11 mouse cellular contexts compared by ENCODE assay signal in genomic region chr10:56795396-56795795, GRCm38 (mm10).
A peak's percentile ranks its signal among the peaks of the same experiment; 100 is the strongest.
DNase-seq lines count a peak whose midpoint lies in the region; ATAC-seq and TF ChIP-seq lines count a peak whose summit lies in the region.
"Had no signal": no experiment of that assay in that cellular context is flagged by ENCODE, and none has a peak within 500 bp of the region (broad histone marks: within the 10 kb centered on the region; RNA-seq: fewer than 3 reads in every experiment).

No protein-coding gene starts in this region.

- no peak overlapping the region for H3K27ac ChIP-seq in forebrain, embryonic 11.5 days (ENCODE audit: low read depth, low read length)
- no peak overlapping the region for H3K27ac ChIP-seq in forebrain, postnatal 0 days (ENCODE audit: low read depth, low read length)
- H3K27ac ChIP-seq in midbrain, embryonic 11.5 days (ENCODE audit: low read depth, low read length), result no peak overlapping the region

- no peaks in the 10 kb centered on the region for H3K27me3 ChIP-seq in forebrain, embryonic 11.5 days (ENCODE audit: control insufficient read depth, insufficient read depth, low read length)
- no peaks in the 10 kb centered on the region for H3K27me3 ChIP-seq in forebrain, postnatal 0 days (ENCODE audit: insufficient read depth, low read length)
- no peaks in the 10 kb centered on the region for H3K27me3 ChIP-seq in midbrain, embryonic 11.5 days (ENCODE audit: control insufficient read depth, insufficient read depth, low read length)

- ATAC-seq in forebrain, embryonic 11.5 days (replicated peaks; ENCODE audit: low FRiP score), result peak; percentile 61
- ATAC-seq in forebrain, postnatal 0 days, result no peak
- peak; percentile 22; the same call in 1 of the 2 replicates for ATAC-seq in midbrain, embryonic 11.5 days (ENCODE audit: low FRiP score)
- ATAC-seq: intestine, postnatal 0 days; liver, postnatal 0 days had no signal

- peaks cover 3% of the 10 kb centered on the region for H3K4me1 ChIP-seq in forebrain, embryonic 11.5 days (replicated peaks; ENCODE audit: control insufficient read depth, insufficient read depth, low read length)
- no peaks in the 10 kb centered on the region for H3K4me1 ChIP-seq in forebrain, postnatal 0 days (ENCODE audit: insufficient read depth)
- no peaks in the 10 kb centered on the region; the same call in 1 of the 2 replicates for H3K4me1 ChIP-seq in midbrain, embryonic 11.5 days (ENCODE audit: control insufficient read depth, insufficient read depth, low read length)

- no peaks in the 10 kb centered on the region for H3K36me3 ChIP-seq in forebrain, embryonic 11.5 days (ENCODE audit: control insufficient read depth, insufficient read depth, low read length)
- H3K36me3 ChIP-seq in forebrain, postnatal 0 days (ENCODE audit: insufficient read depth), result no peaks in the 10 kb centered on the region
- no peaks in the 10 kb centered on the region for H3K36me3 ChIP-seq in midbrain, embryonic 11.5 days (ENCODE audit: control insufficient read depth, insufficient read depth, low read length)

- WGBS in forebrain, embryonic 11.5 days, result 23% methylated on average over 3 of the region's 3 CpGs
- 22% methylated on average over 3 of the region's 3 CpGs for WGBS in forebrain, postnatal 0 days
- 26% methylated on average over 3 of the region's 3 CpGs for WGBS in midbrain, embryonic 11.5 days

- H3K4me2 ChIP-seq in forebrain, embryonic 11.5 days (ENCODE audit: low read depth, low read length, severe bottlenecking), result no peak overlapping the region
- no peak overlapping the region for H3K4me2 ChIP-seq in forebrain, postnatal 0 days (ENCODE audit: low read depth)
- H3K4me2 ChIP-seq in midbrain, embryonic 11.5 days, result no peak overlapping the region

- H3K9ac ChIP-seq in forebrain, embryonic 11.5 days (ENCODE audit: low read length), result no peak overlapping the region
- no peak overlapping the region for H3K9ac ChIP-seq in forebrain, postnatal 0 days
- no peak overlapping the region for H3K9ac ChIP-seq in midbrain, embryonic 11.5 days (ENCODE audit: low read length)
- H3K9ac ChIP-seq: liver, postnatal 0 days had no signal

- H3K4me3 ChIP-seq in forebrain, embryonic 11.5 days (ENCODE audit: low read depth, low read length), result no peak overlapping the region
- no peak overlapping the region for H3K4me3 ChIP-seq in forebrain, postnatal 0 days (ENCODE audit: low read depth, low read length)
- H3K4me3 ChIP-seq in midbrain, embryonic 11.5 days (ENCODE audit: low read depth, low read length), result no peak overlapping the region

- no peak for TF ChIP-seq CTCF in forebrain, postnatal 0 days (IDR thresholded peaks at IDR 0.05; ENCODE audit: low read depth)

- DNase-seq in forebrain, embryonic 11.5 days (ENCODE audit: low spot score), result peak; percentile 48
- DNase-seq in forebrain, postnatal 0 days, result no peak
- peak; percentile 77 for DNase-seq in ES-CJ7 (ENCODE audit: low read depth, low spot score)
- DNase-seq in embryo, embryonic 11 days, result peak; percentile 50
- peak; percentile 83 for DNase-seq in midbrain, embryonic 11.5 days (ENCODE audit: low spot score, missing footprints)
- DNase-seq in frontal cortex, postnatal 36 days (ENCODE audit: low spot score in 2 of 2), result no peak
- DNase-seq in adrenal gland, adult 8-10 months, result no peak
- no peak for DNase-seq in adrenal gland, postnatal 4 days (ENCODE audit: low spot score in 2 of 2)
- DNase-seq: liver, postnatal 0 days; spleen, adult 18-20 months had no signal

- H3K9me3 ChIP-seq in forebrain, embryonic 11.5 days (ENCODE audit: control insufficient read depth, low read length), result no peaks in the 10 kb centered on the region
- H3K9me3 ChIP-seq in forebrain, postnatal 0 days (ENCODE audit: low read length), result no peaks in the 10 kb centered on the region
- no peaks in the 10 kb centered on the region for H3K9me3 ChIP-seq in midbrain, embryonic 11.5 days (ENCODE audit: control insufficient read depth, low read length)

Comparison
In these comparisons a context has a peak if more than half of its experiments do, and no peak if none do; other contexts are left out.
1. DNase-seq: peak in forebrain, embryonic 11.5 days (single experiment), ES-CJ7 (single experiment), embryo, embryonic 11 days (single experiment) and midbrain, embryonic 11.5 days (single experiment); none in forebrain, postnatal 0 days (single experiment), frontal cortex, postnatal 36 days (0 of 2), adrenal gland, adult 8-10 months (single experiment) and adrenal gland, postnatal 4 days (0 of 2).